In genomic region chr15:85131275-85132192, GRCm38 (mm10) we compare ENCODE assay signal across 10 mouse cellular contexts. TPM values are rescaled to one million over a fixed set of nuclear protein-coding genes. Genes with fewer than 3 reads are reported as not detected.
DNase-seq lines count a peak whose midpoint lies in the region; ATAC-seq and TF ChIP-seq lines count a peak whose summit lies in the region.
"Had no signal": no experiment of that assay in that cellular context is flagged by ENCODE, and none has a peak within 500 bp of the region (broad histone marks: within the 10 kb centered on the region; RNA-seq: fewer than 3 reads in every experiment).

Smc1b (minus strand) TSS chr15:85131964.
Ribc2 (plus strand) TSS chr15:85132078.

- peak; percentile 12 to 37 for DNase-seq in lung, adult 18-20 months
- no peak for DNase-seq in lung, adult 2 months
- peak; percentile 95 for DNase-seq in forebrain, embryonic 14.5 days (ENCODE audit: low spot score)
- DNase-seq in heart, postnatal 36 days = peak; percentile 37 to 40
- DNase-seq in layer of hippocampus, adult 11-12 months (ENCODE audit: low spot score) = peak; percentile 80
- DNase-seq in liver, embryonic 14.5 days (ENCODE audit: low read depth in 3 of 3, low spot score in 3 of 3) = peak in 1 of 3 experiments; percentile 9
- peak; percentile 55 for DNase-seq in ovary, adult 18-20 months (ENCODE audit: low spot score)
- peak; percentile 69 to 78 for DNase-seq in urinary bladder, postnatal 4 days (ENCODE audit: low spot score in 2 of 2)

- 29% methylated on average over 57 of the region's 58 CpGs for WGBS in lung, adult 2 months
- WGBS in forebrain, embryonic 14.5 days = 33% methylated on average over 57 of the region's 58 CpGs
- 26% methylated on average over 54 of the region's 58 CpGs for WGBS in liver, embryonic 14.5 days (ENCODE audit: insufficient replicate concordance)

- no peaks in the 10 kb centered on the region for H3K27me3 ChIP-seq in forebrain, embryonic 14.5 days (replicated peaks; ENCODE audit: control insufficient read depth, insufficient read depth, low read length)
- no peaks in the 10 kb centered on the region for H3K27me3 ChIP-seq in liver, embryonic 14.5 days (ENCODE audit: control insufficient read depth, insufficient read depth, low read length)

- H3K36me3 ChIP-seq in forebrain, embryonic 14.5 days (ENCODE audit: control insufficient read depth, insufficient read depth, low read length) = no peaks in the 10 kb centered on the region
- H3K36me3 ChIP-seq in liver, embryonic 14.5 days (replicated peaks; ENCODE audit: control insufficient read depth, insufficient read depth, low read depth) = no peaks in the 10 kb centered on the region

- ATAC-seq in forebrain, embryonic 14.5 days = peak; percentile 42; the same call in 1 of the 2 replicates
- ATAC-seq in liver, embryonic 14.5 days (ENCODE audit: insufficient read depth) = no peak

- peak within 1 kb of the TSS; percentile 25; the same call in 1 of the 2 replicates for H3K9ac ChIP-seq in forebrain, embryonic 14.5 days (ENCODE audit: low read length)
- H3K9ac ChIP-seq in liver, embryonic 14.5 days (replicated peaks) = no peak within 1 kb of the TSS

- H3K4me1 ChIP-seq in lung, adult 2 months (ENCODE audit: control insufficient read depth, insufficient read depth, low read length) = no peaks in the 10 kb centered on the region
- peaks cover 2% of the 10 kb centered on the region; the same call in 1 of the 2 replicates for H3K4me1 ChIP-seq in forebrain, embryonic 14.5 days (ENCODE audit: control insufficient read depth, insufficient read depth, low read length)
- H3K4me1 ChIP-seq in liver, embryonic 14.5 days (replicated peaks; ENCODE audit: control insufficient read depth in 2 of 2, insufficient read depth in 2 of 2, low read length in 1 of 2) = no peaks in the 10 kb centered on the region

- no peak for TF ChIP-seq POLR2A in lung, adult 2 months (IDR thresholded peaks at IDR 0.05; ENCODE audit: borderline replicate concordance, extremely low read depth, low read depth, low read length)

- H3K4me2 ChIP-seq in forebrain, embryonic 14.5 days (ENCODE audit: low read length) = peak within 1 kb of the TSS; percentile 58
- peak within 1 kb of the TSS; percentile 13; the same call in 1 of the 2 replicates for H3K4me2 ChIP-seq in liver, embryonic 14.5 days (ENCODE audit: low read depth)

- intact Hi-C loops in heart, postnatal 36 days (cut with DNase I) = no loop called here

- no peak for TF ChIP-seq CTCF in lung, adult 2 months (IDR thresholded peaks at IDR 0.05; ENCODE audit: insufficient read depth, low read length)
- no peak for TF ChIP-seq CTCF in liver, embryonic 14.5 days (IDR thresholded peaks at IDR 0.05; ENCODE audit: low read depth)

- no peak within 1 kb of the TSS for H3K4me3 ChIP-seq in lung, adult 2 months (replicated peaks; ENCODE audit: extremely low read depth, low read depth, low read length)
- peak within 1 kb of the TSS; percentile 25 for H3K4me3 ChIP-seq in forebrain, embryonic 14.5 days (ENCODE audit: low read depth, low read length)
- H3K4me3 ChIP-seq in liver, embryonic 14.5 days (ENCODE audit: insufficient read depth in 1 of 2, low read depth in 2 of 2, low read length in 2 of 2) = no peak within 1 kb of the TSS

- no peak for TF ChIP-seq EP300 in liver, embryonic 14.5 days (IDR thresholded peaks at IDR 0.05; ENCODE audit: low read depth)

- H3K27ac ChIP-seq in forebrain, embryonic 14.5 days (ENCODE audit: low read depth, low read length) = no peak within 1 kb of the TSS
- H3K27ac ChIP-seq in liver, embryonic 14.5 days = no peak within 1 kb of the TSS

- no peaks in the 10 kb centered on the region for H3K9me3 ChIP-seq in forebrain, embryonic 14.5 days (replicated peaks; ENCODE audit: control insufficient read depth, low read length)
- no peaks in the 10 kb centered on the region for H3K9me3 ChIP-seq in liver, embryonic 14.5 days (ENCODE audit: control insufficient read depth, low read length)

RNA-seq across cellular contexts. Expression of gene Smc1b, which starts in this region (rescaled TPM):
- not detected in 2 replicates for polyA plus RNA-seq in lung, adult 2 months (2012; rRNA removed)
- 0.09 and 0.28 TPM in 2 replicates for polyA plus RNA-seq in forebrain, embryonic 14.5 days (2014; fragmentation: Nextera tagmentation; extraction: Ambion mirVana)
- not detected for total RNA-seq in heart, postnatal 36 days (2021)
- polyA plus RNA-seq in liver, embryonic 14.5 days (2012; rRNA removed) = 0.04 and 0.25 TPM in 2 replicates
- 0.25 and 0.43 TPM in 2 replicates for polyA plus RNA-seq in liver, embryonic 14.5 days (2014; fragmentation: Nextera tagmentation; extraction: Ambion mirVana)

RNA-seq across cellular contexts. Expression of gene Ribc2, which starts in this region (rescaled TPM):
- polyA plus RNA-seq in lung, adult 2 months (2012; rRNA removed) = 0.37 and 0.43 TPM in 2 replicates
- polyA plus RNA-seq in forebrain, embryonic 14.5 days (2014; fragmentation: Nextera tagmentation; extraction: Ambion mirVana) = 0.64 and 0.97 TPM in 2 replicates
- total RNA-seq in heart, postnatal 36 days (2021) = not detected
- polyA plus RNA-seq in liver, embryonic 14.5 days (2012; rRNA removed) = not detected in 2 replicates
- polyA plus RNA-seq in liver, embryonic 14.5 days (2014; fragmentation: Nextera tagmentation; extraction: Ambion mirVana) = not detected in 2 replicates
- polyA plus RNA-seq: C2C12; large intestine, adult 2 months had no signal

Comparison
In these comparisons a context has a peak if more than half of its experiments do, and no peak if none do; other contexts are left out.
1. Peak in DNase-seq, ATAC-seq, H3K4me3 ChIP-seq, H3K9ac ChIP-seq and H3K4me2 ChIP-seq in forebrain, embryonic 14.5 days; RNA of the genes that start here not detected or under 1 TPM.
2. Peak in DNase-seq in heart, postnatal 36 days; RNA of the genes that start here not detected or under 1 TPM.